Mouse (Mus musculus): ENCODE results near the gene Wdr48.

Wdr48 gene

DNA sequence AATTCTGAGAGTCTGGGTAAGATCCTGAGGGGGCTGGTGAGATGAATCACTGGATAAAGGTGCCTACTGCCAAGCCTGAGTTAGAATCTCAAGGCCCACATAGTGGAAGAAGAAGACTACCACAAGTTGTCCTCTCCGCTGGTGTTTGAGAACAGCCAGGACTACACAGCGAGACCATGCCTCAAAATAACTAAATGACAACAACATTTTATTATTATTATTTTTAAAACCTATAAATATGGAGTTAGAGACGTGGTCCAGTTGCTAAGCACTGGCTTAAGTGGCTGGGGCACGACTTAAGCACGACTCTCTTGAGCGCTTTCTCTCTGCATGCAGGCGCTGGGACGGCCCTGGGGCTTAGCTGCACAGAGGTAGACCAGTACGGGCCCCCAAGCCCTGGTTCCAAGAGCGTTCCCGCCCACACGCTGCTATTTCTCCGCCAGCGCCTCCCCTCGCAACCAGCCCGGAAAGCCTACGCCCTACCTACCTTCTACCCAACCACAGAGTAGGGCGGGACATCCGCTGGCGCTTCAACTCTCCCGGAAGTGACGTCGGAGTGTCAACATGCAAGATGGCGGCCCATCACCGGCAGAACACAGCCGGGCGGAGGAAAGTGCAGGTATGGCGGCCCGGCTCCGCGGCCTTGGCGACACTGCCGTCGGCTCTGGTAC is at the start of gene Wdr48:
Wdr48 (plus strand) TSS at position 540 of the 671 bp plus-strand sequence.
- peak; percentile 91 to 92 for DNase-seq

DNA sequence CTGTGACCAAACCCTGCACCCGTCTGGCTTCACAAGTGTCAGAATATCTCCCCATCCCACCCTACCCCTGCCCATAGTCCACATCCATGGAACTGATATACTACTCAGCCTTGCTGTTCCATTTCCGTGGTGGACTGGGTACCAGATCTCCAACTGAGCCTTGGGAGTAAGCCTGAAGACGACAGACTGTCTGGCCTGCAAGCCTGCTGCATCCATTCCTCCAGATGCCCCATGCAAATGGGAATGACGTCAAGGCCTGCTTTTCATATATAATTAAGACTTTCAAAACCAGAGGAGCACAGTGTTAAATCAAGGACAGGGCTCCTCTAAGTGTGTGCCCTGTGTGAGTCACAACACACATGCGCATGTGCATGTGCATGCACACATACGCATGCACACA is 47.5 kb upstream of the Wdr48 start:
- DNase-seq = no peak

DNA sequence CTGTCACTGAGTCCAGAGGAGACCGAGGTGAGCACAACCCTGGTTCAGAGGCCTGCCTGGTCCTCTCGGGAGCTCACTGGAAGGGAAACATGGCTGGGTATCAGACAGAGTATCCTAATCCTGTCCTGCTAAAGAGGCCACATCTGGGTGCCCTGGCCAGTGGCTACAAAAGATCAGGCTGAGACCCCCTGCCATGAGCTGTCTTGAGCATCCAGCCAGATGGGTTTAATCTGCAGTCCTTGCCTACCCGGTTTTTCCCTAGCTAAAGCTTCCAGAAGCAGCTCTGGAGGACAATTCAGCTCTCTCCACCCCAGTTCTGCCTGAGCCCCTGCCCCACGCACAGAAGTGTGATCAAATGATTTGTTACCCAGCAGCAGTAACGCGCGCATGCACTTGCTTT is 46.0 kb upstream of the Wdr48 start:
- no peak for DNase-seq

DNA sequence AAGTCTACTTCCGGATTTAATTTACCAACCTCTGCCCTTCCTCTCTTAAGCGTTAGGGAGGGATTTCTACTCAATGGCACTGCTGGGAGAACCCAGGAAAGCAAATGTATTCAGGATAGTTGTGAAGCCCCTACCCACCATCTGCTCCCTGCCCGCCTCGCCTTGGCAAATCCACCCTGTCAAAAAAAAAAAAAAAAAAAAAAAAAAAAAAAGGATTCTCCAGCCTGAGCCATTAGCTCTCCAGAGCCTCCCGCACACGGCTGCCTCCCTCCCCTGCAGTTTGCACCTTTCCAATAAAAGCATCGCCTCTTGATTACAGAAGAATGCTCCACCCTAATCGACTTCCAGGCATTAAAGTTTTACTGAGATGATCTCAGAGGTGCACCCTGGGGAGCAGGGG is 45.5 kb upstream of the Wdr48 start:
- DNase-seq = no peak

DNA sequence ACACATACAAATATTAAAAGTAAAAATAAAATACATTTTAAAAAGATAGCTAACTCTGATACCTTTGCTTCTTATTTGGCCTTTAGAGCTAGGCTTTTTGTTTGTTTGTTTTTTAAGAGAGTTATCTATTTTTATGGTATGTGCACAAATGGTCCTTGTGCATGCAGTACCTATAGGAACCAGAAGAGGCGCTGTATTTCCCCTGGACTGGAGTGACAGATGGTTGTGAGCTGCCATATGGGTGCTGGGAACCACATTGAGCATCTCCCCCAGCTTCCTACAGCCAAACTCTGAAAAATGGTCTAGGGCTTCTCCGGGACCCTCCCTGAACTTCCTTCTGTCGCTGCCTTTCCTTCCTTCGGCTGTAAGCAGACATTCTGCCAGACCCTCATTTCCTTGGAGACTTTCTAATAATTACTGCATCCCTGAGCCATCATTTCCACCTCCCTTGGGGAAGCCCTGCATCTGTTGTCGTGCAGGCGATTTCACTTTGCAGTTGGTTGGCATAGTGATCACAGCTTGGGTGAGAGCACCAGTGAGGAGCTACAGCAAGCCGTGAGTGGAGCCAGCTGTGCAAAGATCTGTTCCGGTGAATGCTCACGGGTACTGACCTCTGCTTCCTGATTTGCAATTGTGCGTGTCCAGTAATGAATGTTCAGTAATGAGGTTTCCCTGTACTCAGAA is 42.2 kb upstream of the Wdr48 start:
- no peak for DNase-seq

DNA sequence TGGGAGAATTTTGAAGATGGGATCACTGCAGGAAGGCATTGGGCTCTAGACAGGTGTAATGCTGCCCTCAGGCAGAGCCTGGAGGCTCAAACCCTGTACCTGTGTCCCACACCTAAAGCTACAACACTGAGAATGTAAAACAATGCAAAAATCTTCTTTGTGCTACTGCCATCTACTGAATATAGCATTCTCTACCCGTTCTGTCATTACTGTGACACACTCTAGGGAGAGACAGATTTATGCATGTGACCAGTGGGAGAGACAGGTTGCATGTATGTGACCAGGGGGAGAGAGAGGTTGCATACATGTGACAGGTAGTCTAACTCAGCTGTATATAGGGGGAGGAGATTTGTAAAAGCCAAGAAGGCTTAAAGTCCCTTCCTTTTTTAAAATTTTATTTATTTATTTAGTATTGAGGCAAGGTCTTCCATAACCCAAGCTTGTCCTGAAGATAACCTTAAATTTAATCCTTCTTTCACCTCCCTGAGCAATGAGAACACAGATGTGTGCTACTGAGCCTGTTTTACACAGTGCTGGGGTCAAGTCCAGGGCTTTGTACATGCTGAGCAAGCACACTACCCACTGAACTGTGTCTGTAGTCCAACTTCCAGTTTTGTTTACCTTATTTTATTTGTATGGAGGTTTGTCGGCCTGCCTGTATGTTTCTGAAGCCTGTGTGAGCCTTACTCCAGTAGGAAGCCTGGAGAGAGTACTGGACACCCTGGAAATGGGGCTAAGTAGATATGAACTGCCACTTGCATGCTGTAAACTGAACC is 41.4 kb upstream of the Wdr48 start:
- DNase-seq = no peak

DNA sequence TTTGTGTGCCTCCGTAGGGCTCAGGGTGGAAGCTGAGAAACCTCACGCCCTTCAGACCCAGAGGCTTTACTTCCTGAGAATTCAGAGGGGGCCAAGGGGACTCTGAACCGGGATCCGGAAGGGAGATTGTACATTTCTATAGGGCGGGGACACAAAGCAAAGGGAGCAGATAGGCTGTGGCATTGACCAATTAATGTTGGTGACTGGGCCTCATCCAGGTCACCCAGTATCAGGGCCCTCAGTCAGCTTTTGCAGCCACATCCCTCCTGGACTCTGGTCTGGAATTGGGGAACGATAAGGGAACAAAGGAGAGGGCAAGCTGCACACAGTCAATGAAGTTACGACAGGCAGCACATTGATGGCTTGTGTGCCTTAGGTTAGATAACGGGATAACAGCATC is 40.5 kb upstream of the Wdr48 start:
- DNase-seq = no peak

DNA sequence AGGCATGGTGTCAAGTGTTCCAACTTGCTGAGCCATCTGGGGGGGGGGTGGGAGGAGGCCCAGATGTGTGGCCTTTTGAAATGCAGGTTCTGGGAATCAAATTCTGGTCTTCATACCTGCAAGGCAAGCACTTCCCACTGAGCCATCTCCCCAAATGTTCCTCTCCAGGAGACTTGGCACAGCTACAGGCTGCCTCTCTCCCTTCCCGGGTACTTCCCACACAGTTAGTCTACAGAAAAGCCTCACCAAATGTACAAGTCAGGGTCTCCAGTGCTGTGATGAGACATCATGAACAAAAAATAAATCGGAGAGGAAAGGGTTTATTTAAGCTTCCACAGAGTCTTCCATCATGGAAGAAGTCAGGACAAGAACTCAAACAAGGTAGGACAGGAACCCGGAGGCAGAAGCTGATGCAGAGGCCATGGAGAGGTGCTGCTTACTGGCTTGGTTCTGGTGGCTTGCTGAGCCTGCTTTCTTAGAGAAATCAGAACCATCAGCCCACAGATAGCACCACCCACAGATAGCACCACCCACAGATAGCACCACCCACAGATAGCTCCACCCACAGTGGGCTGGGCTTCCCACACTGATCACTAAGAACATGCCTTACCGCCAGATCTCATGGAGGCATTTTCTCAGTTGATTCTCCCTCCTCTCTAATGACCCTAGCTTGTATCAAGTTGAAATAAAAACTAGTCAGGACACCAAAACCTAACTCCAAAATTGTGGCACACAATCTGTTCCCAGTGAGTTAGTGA is 7.4 kb upstream of the Wdr48 start:
- no peak for DNase-seq

DNA sequence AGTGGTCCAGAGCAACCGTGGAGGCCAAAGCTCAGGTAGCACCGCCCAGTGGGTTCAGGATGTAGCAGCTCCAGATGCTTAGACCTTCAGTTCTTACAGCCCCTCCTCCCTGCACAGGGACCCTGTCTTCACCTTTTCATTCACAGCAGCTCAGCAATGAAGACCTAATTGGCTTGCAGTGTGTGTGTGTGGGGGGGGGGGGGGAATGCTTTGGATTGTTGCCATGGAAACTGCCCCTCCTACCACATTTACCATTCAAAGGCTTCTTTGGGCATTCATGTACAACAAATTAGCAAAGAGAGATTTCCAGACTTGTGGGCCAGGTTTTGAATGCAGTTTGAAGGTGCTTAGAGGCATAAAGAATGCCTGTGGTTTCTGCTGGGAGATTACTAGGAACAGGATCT is 5.8 kb upstream of the Wdr48 start:
- no peak for DNase-seq

DNA sequence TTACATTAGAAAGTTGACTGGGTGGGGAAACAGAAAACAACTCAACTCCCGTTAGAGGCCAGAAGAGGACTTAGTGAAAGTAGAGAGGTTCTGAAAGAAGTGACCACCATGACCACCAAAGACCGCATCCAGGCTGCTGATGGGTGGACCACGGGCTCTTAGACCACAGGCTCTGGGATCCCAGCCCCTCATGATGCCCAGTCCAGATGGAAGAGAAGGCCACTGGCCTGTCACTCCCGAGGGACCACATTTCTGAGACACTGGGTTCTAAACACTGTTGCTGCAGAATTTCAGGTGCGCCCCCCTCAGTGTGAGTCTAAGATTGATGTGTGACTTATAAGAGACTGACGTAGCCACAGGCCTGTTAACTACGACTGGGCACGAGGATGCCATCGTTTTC is 5.2 kb upstream of the Wdr48 start:
- DNase-seq = no peak

DNA sequence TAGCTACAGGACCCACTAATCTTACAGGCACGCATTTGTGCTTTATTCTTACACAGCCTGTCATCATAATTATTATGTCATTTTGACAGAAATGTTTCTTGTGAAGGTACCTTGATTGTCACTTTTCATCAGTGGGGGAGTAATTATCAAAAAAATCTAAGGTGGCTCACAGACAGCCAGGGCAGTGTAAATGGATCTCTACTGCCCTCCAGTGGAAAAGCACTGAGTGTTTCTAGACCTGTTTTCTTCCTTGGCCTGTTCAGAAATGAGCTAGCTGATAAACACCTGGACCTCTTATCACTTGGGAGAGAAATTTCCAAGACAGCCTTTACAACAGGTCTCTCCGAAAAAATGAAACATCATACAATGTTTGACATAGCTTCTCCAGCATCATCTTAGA is 4.0 kb upstream of the Wdr48 start:
- no peak for DNase-seq

DNA sequence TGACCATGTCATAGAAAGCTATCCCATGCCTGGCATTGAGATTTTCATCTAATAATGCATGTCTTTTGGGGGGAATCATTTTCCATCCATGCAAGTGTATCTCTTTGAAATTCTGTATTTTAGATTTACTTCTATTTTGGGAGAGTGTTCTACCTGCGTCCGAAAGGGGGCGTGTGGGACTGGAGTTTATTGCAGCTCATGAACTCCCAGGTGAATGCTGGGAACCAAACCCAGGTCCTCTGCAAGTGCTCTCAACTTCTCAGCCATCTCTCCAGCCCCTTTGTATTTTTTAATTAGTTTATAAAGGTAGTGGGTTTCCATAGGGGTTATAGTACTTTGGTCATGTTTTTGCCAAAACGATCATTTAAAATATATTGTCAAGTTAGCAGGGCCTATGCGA is 797 bp upstream of the Wdr48 start:
- DNase-seq = no peak

DNA sequence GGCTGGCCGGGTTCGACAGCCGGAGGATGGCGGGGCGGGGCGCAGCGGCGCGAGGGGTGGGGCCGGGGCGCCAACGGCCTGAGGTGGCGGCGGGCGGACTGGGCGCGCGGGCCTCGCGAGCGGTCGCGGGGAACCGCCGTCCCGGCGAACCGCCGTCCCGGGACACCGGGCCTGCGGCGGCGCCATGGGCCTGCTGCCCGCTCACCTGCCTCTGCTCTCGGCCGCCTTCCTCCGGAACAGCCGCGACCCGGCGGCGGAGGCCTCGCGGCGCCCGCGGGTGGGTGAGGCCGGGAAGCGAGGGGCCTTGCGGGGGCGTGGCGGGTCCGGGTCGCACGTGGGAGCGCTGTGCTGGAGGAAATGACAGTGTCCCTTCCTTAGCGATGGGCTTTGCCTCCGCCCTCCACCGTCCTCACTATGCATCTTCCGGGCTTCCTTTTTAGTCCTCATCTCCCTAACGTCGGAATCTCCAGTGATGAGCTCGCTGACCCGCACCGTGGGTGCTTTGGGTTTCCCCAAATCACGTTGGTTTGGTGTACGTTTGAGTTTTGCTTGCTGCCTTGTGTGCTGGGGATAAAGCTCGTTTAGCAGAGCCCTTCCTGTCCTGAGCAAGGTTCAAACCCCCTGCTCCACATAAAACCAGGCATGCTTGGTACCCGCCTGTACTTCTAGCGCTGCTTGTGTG is 503 bp downstream of the Wdr48 start:
- DNase-seq = peak in 1 of 2 experiments; percentile 47

DNA sequence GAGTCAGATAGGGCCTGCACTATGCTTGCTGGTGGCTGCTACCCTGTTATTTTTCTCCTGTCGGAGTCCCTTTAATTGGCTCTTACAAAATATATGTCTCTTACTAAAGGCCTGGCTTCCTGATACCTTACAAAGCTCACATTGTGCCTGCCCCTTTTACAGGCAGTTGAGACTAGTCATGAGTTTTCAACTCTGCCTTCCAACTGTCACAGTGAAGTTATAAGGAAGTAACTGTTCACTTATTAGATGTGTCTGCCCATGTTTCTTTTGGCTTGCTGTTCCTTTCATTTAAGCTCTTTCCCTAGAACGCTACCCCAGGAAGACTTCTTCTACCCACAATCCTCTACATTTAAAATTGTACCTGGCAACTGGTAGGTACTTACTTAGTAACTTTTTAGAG is 4.8 kb downstream of the Wdr48 start:
- no peak for DNase-seq

DNA sequence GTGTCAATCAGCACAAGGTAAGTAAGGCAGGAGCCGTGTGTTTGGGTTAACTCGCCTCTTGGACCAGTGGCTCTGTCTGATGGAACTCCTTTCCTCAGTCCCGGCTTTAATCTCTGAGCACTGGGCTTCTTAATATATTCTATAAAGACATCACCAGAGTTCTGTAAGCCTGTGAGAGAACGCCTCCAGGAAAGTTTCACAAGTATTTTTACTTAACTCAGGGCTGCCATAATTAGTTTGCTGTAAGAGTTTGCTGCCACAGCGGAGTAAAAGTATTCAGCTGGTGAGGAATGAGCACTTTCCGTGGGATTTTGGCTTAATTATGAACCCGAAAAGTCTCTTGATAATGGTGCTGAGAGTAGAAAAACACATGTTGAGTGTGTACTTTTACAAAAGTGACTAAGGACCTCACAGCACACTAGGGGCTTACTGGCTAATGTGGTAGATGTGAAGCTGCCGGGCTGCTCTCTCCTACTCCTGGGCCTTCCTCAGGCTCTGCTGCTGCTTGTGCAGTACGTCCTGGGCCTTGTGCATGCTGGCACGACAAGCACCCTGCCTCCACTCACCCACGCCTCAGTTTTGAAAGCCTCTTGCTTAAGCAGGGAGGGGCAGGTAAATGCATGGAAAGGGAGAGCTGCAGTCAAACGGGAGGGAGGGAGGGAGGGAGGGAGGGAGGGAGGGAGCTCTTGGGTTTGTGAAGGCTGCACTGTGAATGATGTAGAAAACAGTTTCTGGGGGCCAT is 7.9 kb downstream of the Wdr48 start:
- no peak for DNase-seq

DNA sequence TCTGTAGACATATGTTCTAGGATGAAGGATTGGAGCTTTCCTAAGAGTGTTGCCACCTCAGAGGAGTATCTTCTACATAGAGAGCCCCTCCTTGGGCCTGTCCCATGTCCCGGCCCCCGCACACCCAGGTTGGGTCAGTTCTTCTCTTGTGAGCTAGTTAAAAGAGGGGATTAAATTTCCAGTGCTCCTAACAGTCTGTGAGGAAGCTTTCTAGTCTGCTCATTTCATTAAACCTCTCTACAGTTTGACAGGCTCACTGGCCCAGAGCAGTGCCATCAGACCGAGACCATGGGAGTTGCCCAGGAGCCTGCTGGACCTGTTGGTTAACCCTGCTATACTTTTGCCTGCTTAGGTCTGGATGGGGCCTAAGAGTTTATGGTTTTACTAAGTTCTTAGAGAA is 14.0 kb downstream of the Wdr48 start:
- no peak for DNase-seq

DNA sequence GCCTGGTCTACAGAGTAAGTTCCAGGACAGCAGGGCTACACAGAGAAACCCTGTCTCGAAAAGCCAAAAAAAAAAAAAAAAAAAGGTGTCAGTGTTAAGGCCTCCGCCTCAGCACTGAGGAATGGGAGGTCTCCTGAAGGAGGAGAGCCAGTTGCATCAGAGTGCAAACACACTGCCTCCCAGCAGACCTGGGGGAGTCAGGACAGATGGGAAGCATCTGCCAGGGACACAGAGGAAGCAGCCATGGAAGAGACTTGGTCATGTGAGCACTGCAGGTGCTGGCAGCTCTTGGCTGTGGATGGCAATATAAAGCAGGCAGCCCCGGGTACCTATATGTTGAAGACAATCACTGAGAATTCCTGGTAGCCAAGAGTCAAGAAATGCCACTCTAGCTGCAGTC is 15.3 kb downstream of the Wdr48 start:
- no peak for DNase-seq

DNA sequence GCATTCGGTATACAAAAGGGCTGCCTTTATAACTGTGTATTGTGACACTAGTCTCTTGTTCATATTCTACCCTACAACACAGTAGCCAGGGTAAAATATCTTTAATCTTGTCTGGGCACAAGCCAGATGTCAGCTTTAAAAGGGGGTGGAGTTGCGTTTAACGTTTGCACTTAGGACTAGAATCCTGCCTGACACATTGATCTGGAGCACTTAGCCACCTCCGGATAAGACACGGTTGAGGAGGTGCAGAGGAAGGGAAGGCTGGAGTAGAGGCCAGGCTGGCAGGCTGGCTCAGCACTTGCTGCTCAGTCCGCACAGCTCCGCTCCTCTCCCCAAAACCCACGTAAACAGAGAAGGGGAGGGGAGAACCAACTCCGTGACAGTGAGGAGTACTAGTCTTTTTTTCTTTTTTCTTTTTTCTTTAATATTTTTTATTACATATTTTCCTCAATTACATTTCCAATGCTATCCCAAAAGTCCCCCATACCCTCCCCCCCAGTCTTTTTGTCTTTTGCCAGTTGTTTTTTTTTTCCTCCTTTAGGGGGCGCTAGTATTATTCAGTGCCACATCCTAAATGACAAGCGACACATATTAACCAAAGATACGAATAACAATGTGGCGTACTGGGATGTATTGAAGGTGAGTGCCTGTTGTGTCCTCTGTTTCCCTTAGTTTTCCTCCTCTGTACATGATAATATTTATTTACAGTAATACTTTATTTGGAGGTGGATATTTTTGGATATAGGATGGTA is 18.6 kb downstream of the Wdr48 start:
- no peak for DNase-seq

DNA sequence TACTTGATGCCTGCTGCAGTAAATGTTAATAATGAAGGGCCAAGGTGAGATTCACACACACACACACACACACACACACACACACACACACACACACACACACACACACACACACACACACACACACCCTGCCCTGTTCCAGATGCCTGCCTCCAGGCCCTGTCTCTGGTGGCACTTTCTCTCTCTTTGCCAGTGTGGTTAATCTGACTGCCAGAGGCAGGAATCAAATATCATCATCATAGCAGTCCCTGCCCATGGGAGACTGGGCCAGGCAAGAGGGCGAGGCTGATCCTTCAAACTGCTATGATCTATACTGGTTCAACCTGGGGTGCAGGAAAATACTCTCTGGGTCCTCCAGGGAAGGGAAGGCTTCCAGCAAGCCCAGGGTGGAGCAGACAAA is 25.2 kb downstream of the Wdr48 start:
- DNase-seq = no peak

DNA sequence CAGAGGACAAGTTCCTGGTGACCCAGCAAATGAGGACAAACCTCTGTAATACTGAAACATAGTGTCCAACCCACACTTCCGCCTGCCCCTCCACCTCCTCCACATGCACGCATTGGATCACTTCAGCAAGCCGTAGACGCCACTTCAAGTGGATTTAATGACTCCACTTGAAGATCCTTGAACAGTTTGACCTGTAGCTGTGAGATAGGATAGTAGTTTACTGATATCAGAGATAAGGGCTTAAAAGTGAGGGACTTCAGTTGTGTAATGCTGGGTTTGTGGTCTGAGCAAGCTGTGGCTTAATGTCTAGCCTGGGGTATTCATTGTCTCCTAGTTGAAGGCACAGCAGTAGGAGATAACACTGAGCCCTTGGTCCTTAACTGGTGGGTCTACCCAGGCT is 28.8 kb downstream of the Wdr48 start:
- no peak for DNase-seq

DNA sequence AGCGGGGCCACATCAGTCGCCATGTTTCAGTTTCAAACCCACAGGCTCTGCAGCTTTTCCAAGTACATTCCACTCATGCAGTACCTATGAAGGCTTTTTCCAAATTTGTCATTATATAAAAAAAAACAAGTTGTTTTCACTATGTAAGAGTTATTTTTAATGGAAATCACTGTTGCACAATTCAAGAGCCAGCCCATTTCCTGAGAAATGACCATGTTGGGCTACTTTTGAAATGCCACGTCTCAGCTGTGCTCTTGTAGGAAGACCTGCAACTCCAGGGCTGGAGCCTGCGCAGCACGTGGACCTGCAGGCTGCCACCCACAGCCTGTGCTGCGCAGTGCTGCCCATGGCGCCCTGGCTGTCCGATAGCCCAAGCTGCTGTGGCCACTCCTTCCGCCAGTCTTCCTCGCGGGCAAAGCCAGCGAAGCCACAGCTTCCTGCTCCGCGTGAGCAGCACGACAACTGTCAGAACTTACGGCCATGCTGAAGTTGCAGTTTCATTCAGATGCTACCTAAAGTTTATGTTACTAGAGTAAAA is 30.5 kb downstream of the Wdr48 start:
- DNase-seq = no peak

Measured in spleen, adult 18-20 months (tissue).